Mouse (Mus musculus) heart, postnatal 0 days (tissue): ENCODE measurements around the gene Hpcal4.

Experiments used
- CTCF ChIP-seq: IDR thresholded peaks from 2 replicates; pipeline ENCODE4 v1.5.1; 2016; ENCODE audit warnings: antibody characterized with exemption, control low read depth, low read depth
- EP300 ChIP-seq: IDR thresholded peaks from 2 replicates; pipeline ENCODE4 v1.6.1; 2016; ENCODE audit warnings: antibody characterized with exemption, low read depth

GRCm38 (mm10) chr4:123211453-123211852 is 28.4 kb downstream of the Hpcal4 start:
- no peak for TF ChIP-seq CTCF
- TF ChIP-seq EP300 = no peak
